Mouse (Mus musculus) liver, adult 2 months (tissue): ENCODE data around the gene Bicral.

Experiments
- CTCF ChIP-seq: fragments of 200-500 bp; IDR thresholded peaks from 2 replicates; pipeline ENCODE4 v1.5.1; 2011; ENCODE audit warnings: low read depth, low read length, control low read depth
- POLR2A ChIP-seq: fragments of 200-500 bp; IDR thresholded peaks from 2 replicates; pipeline ENCODE4 v1.6.1; 2011; ENCODE audit warnings: low read length, control low read depth; ENCODE audit not compliant: insufficient read depth; ENCODE audit errors: extremely low read depth

DNA sequence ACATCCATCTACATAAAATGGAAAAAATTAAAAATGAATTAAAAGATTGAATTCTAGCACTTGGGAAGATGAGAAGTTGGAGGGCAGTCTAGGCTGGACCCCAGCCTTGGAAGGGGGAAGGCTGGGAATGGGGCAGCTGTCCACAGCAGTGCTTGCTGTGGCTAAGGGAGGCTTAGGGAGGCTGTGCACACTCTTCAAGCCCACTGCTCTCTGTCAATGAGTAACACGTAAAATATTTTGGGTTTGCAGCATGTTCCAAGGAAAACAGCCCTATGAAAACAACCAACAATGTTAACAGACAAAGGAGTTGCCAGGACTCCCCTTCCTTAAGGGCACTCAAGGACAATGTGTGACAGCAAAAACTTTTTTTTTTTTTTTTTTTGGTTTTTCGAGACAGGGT lies 15.3 kb downstream of the Bicral start:
- TF ChIP-seq CTCF (no peak), POLR2A (no peak)
